Mouse (Mus musculus) brain, embryonic 18.5 days (tissue): ENCODE results near the gene Adad1.

Source experiments
- DNase-seq: peaks from one replicate; pipeline ENCODE4 v3.0.0-alpha.2; 2012; ENCODE audit warnings: low read depth, low spot score

The Adad1 gene

GRCm38 (mm10) chr3:37169283-37169682 is 106.0 kb downstream of the Adad1 start:
- DNase-seq, result no peak
